Mouse (Mus musculus): Measurements from ENCODE around the gene Adgrv1.

Gene Adgrv1

GRCm38 (mm10) chr13:81610349-81610748, 22.6 kb downstream of the Adgrv1 start:
- DNase-seq (ENCODE audit: low spot score), result no peak

GRCm38 (mm10) chr13:81606991-81607390, 26.0 kb downstream of the Adgrv1 start:
- no peak for DNase-seq (ENCODE audit: low spot score)

- DNase-seq (ENCODE audit: low spot score), result no peak
Observed at GRCm38 (mm10) chr13:81596910-81597607, 35.9 kb downstream of the Adgrv1 start.

GRCm38 (mm10) chr13:81578692-81579091, 54.3 kb downstream of the Adgrv1 start:
- no peak for DNase-seq (ENCODE audit: low spot score)

- no peak for DNase-seq (ENCODE audit: low spot score)
Observed at GRCm38 (mm10) chr13:81570241-81570821, 62.6 kb downstream of the Adgrv1 start.

- DNase-seq (ENCODE audit: low spot score), result no peak
Observed at GRCm38 (mm10) chr13:81550024-81550423, 82.9 kb downstream of the Adgrv1 start.

GRCm38 (mm10) chr13:81534916-81535315, 98.0 kb downstream of the Adgrv1 start:
- DNase-seq (ENCODE audit: low spot score), result no peak

GRCm38 (mm10) chr13:81526687-81527086, 106.3 kb downstream of the Adgrv1 start:
- DNase-seq (ENCODE audit: low spot score), result no peak

GRCm38 (mm10) chr13:81510142-81510541, 122.8 kb downstream of the Adgrv1 start:
- DNase-seq (ENCODE audit: low spot score), result no peak

GRCm38 (mm10) chr13:81497035-81497434, 135.9 kb downstream of the Adgrv1 start:
- DNase-seq (ENCODE audit: low spot score), result no peak

- no peak for DNase-seq (ENCODE audit: low spot score)
Observed at GRCm38 (mm10) chr13:81491971-81492370, 141.0 kb downstream of the Adgrv1 start.

- DNase-seq (ENCODE audit: low spot score), result no peak
Observed at GRCm38 (mm10) chr13:81486980-81487379, 146.0 kb downstream of the Adgrv1 start.

GRCm38 (mm10) chr13:81473750-81474149, 159.2 kb downstream of the Adgrv1 start:
- no peak for DNase-seq (ENCODE audit: low spot score)

- no peak for DNase-seq (ENCODE audit: low spot score)
Observed at GRCm38 (mm10) chr13:81466661-81467060, 166.3 kb downstream of the Adgrv1 start.

- no peak for DNase-seq (ENCODE audit: low spot score)
Observed at GRCm38 (mm10) chr13:81465794-81466193, 167.2 kb downstream of the Adgrv1 start.

GRCm38 (mm10) chr13:81449630-81450029, 183.3 kb downstream of the Adgrv1 start:
- no peak for DNase-seq (ENCODE audit: low spot score)

- DNase-seq (ENCODE audit: low spot score), result no peak
Observed at GRCm38 (mm10) chr13:81449198-81449597, 183.8 kb downstream of the Adgrv1 start.

GRCm38 (mm10) chr13:81441412-81441811, 191.5 kb downstream of the Adgrv1 start:
- DNase-seq (ENCODE audit: low spot score), result no peak

- peak; percentile 70 for DNase-seq (ENCODE audit: low spot score)
Observed at GRCm38 (mm10) chr13:81439390-81440025, 193.4 kb downstream of the Adgrv1 start.

GRCm38 (mm10) chr13:81437088-81437487, 195.9 kb downstream of the Adgrv1 start:
- DNase-seq (ENCODE audit: low spot score), result no peak

- DNase-seq (ENCODE audit: low spot score), result peak; percentile 36
Observed at GRCm38 (mm10) chr13:81426896-81427755, 205.8 kb downstream of the Adgrv1 start.

GRCm38 (mm10) chr13:81425111-81425510, 207.8 kb downstream of the Adgrv1 start:
- DNase-seq (ENCODE audit: low spot score), result no peak
